Mouse (Mus musculus) left cerebral cortex, postnatal 4 days (tissue): Measurements from ENCODE around the gene Olfml2a. TPM values are rescaled to one million over a fixed set of nuclear protein-coding genes. Genes with fewer than 3 reads are reported as not detected.

Experiments
- DNase-seq: peaks from one replicate; pipeline ENCODE4 v3.0.0-alpha.2; 2022
- intact Hi-C: fragments of 180-260 bp; cut with DNase I; formaldehyde crosslinking; loops from one replicate; pipeline ENCODE4 v1.15.1; 2025
- total RNA-seq, 2 experiments: library from RNA; stranded (reverse); gene quantifications; 2 replicates each; pipeline ENCODE4 v1.2.3; 2021

Olfml2a gene
- total RNA-seq, result 1 to 10 TPM; 4.4 to 5.4 TPM

DNA sequence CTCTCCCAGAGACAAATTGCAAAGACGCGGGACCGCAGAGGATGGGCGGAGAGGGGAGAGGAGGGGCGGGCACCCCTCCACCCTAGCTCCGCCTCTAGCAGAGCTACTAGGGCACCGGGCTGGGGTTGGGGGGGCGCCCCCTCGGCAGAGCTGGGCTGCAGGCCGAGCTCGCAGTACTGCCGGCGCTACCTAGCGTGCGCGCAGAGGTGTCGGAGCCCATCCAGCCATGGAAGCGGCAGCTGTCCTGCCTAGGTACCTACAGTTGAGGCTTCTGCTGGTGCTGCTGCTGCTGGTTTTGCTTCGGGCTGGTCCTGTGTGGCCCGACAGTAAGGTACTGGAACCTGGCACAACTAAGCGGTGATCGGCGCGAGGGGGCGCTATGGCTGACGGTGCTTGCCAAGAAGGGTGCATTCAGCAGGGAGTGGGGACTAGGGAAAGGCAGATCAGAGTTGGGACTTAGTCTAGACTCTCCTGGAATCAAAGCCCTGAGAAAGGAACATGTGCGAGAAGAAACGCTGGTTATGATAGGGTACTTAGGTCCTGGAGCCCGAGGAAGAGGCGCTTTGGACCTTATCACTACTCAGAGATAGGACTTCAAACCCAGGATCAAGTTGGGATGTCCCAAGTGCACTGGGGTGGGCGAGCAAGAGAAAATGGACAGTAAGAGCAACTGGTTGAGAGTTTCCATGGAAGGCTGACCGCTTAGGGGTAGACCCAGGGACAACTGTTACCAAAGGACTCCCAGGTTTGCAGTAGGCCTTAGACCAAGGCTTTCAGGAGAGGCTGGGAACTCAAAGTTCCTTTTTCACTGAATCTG is at the start of gene Olfml2a:
Olfml2a (plus strand) TSS at position 128 of the 817 bp plus-strand sequence.
- peak; percentile 69 for DNase-seq
- intact Hi-C loops, result no loop called here

GRCm38 (mm10) chr2:38902866-38903265 is 28.9 kb upstream of the Olfml2a start:
- intact Hi-C loops, result no loop called here
- no peak for DNase-seq

DNA sequence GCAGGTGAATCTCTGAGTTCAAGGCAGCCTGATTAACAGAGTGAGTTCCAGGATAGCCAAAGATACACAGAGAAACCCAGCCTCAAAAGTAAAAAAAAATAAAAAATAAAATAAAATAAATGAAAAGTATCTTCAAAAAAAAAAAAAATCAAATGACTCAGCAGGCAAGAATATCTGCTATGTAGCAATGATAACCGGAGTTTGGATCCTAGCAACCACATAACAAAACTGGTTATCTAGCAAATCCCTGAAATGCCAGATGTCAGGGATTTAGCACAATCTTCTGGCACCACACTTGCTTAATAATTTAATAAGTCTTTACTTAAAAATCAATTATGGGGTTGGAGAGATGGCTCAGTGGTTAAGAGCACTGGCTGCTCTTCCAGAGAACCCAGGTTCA is 27.5 kb upstream of the Olfml2a start:
- intact Hi-C loops, result no loop called here
- no peak for DNase-seq

GRCm38 (mm10) chr2:38906097-38906496 is 25.7 kb upstream of the Olfml2a start:
- intact Hi-C loops, result no loop called here
- DNase-seq, result peak; percentile 7

DNA sequence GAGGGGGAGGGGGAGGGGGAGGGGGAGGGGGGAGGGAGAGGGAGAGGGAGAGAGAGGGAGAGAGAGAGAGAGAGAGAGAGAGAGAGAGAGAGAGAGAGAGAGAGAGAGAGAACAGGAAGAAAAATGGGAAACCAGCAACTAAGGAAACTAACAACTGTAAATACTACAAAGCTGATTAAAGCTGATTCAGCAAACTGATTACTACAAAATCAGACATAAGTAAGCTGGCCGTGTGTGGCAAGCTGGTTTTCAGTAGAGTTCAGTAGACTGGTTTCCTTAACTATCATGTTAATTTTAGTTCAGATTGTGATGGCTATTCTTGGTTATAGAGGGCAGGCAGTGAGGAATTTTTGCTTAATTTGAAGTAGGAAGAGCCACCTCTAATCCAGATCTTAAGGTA is 23.2 kb upstream of the Olfml2a start:
- DNase-seq, result no peak
- intact Hi-C loops, result no loop called here

DNA sequence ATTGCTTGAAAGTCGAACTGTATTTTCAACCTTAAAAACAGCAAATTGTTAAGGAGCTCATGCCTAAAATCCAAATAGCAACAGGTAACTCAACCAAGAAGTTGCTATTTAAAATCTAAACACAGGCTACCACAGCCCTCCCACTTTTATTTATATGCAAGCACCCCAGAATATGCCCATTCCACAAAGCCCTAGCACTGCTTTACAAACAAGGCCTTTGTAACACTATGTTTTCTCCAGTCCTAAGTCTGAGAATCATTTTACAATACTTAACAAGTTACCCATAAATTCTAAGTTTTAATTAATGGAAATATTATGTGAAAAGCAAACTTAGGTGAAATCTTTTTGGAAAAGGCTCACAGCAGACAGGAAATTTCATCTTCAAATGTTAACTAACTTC is 17.3 kb upstream of the Olfml2a start:
- no peak for DNase-seq
- intact Hi-C loops, result no loop called here

DNA sequence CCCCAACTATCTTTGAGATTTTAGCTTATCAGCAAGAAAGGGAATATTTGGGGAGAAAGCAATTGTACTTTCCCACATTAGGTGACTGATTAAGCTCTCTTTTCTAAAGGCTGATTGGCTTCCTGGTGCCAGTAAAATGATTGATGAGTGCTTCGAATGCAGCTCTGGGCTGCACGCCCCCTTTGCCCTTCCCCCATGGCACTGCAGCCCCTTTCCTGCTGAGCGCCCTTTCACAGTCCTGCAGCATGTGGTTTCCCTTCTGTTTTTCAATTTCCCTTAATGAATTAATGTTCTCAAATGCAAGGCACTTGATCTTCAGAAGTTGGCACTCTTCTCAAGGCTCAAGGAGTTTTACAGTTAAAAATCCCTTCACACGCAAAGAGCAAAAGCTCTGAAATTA is 16.8 kb upstream of the Olfml2a start:
- DNase-seq, result no peak
- intact Hi-C loops, result no loop called here

DNA sequence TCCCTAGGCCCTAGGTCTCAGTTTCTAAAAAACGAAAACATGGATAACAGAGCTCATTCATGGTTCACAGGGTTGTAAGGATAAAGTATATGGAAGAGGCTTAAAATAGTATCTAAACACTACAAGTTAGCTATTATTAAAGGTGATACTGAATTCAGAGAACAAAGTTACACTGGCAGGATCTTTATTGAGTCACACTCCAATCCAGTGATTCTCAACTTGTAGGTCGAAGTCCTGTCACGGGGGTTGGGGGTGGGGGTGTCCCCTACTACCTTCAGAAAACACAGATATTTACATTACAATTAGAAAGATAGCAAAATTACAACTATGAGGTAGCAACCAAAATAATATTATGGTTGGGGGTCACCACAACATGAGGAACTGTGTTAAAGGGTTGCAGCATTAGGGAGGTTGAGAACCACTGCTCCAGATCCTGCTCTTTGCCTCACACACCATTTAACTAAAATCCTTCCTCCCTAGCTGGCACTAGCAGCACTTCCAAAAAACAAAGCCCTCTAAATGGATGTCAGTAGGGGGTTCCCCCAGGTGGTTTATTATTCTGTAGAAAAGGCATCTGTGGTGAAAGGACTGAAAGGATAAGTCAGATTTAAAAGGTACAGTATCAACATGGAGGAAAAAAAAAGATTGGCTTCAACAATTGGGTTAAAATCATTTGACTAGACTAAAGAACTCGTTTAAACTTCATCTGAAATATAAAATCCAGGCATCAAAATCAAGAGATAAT is 14.7 kb upstream of the Olfml2a start:
- DNase-seq, result no peak
- intact Hi-C loops, result no loop called here

GRCm38 (mm10) chr2:38921374-38921773 is 10.4 kb upstream of the Olfml2a start:
- intact Hi-C loops, result no loop called here
- no peak for DNase-seq

DNA sequence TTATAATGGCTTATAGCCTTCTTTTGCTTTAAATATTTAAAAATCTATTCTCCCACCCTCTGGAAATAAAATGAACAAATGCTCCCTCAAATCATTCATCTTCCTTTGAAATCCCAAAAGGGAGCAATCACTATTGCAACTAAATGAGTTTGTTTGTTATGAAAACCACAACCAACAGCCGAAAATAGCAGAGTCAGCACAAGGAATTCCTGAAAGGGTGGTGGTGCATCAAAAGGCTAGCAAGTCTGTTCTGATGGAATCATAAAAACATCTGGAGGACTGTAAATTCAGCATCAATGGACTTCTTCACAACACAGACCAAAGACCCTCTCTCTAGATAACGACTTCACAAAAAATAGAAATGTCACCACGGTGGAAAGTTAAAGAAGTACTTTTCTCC is 8.3 kb upstream of the Olfml2a start:
- intact Hi-C loops, result no loop called here
- DNase-seq, result no peak

GRCm38 (mm10) chr2:38923911-38924310 is 7.9 kb upstream of the Olfml2a start:
- no peak for DNase-seq
- intact Hi-C loops, result no loop called here

DNA sequence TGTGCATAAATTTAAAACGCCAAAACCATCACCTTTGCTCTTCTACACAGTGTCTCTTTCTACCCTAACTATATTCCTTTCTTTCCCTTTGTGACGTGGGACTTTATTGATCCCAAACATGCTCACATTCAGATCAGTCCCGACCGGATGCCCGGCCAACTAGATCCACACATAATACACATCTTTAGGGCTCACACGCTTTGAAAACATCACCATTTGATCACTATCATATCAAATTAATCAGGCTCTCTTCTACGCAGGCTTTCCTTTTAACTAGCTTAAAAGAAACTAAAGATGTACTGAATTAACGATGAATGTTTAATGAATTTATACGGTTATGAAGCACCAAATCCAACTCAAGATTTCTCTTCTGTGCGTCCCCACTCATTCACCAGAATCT is 7.2 kb upstream of the Olfml2a start:
- DNase-seq, result no peak

GRCm38 (mm10) chr2:38925171-38926080 is 6.4 kb upstream of the Olfml2a start:
- no peak for DNase-seq
- intact Hi-C loops, result loop anchor here (2.0 kb wide), 1 partner anchor 73 kb away; no protein-coding TSS in a partner anchor

More for the DNA sequence above, 7.2 kb upstream of the Olfml2a start:
- intact Hi-C loops, result no loop called here

- peak; percentile 94 for DNase-seq
- intact Hi-C loops, result loop anchor here (2.0 kb wide), 1 partner anchor 72 kb away; no protein-coding TSS in a partner anchor
Measured at GRCm38 (mm10) chr2:38926145-38926891, 5.5 kb upstream of the Olfml2a start.

DNA sequence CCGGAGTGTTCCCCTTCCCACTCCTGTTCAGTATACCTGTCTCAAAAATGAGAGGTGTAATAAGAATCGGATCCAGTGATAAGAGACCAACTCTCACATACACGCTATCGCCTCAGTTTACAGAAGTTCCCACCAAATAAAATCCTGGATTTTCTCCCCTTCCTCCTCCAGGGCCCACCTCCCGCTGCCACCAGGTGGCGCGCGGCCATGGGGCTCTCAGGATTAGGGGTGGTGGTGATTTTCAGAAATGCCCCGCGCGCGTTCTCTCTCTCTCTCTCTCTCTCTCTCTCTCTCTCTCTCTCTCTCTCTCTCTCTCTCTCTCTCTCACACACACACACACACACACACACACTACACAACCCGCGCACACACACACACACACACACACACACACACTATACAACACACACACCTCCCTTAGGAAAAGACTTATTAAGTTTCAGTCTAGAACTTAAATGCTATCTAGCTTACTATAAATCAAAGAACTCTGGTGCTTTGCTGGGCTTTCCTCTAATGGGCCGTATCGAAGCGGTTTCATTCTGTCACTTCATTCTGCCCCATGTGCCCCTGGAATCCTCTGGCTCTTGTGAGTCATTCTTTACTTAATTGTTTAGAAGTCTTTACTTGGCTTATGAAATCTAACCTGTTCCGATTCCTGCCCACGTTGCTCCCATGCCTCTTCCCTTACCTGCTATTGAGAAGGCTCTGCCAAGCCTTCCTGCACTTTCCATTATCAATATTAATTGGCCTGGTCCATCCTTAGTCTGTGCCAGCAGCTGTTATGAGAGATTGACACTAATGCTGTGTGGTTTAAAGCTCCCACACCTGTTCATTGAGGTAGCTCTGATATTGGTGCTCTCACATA is 4.4 kb upstream of the Olfml2a start, which contains the start of gene Nr6a1:
Nr6a1 (minus strand) TSS at position 574 of the 865 bp plus-strand sequence.
- DNase-seq, result peak; percentile 82
- intact Hi-C loops, result loop anchor here (2.0 kb wide), 1 partner anchor 71 kb away; no protein-coding TSS in a partner anchor

DNA sequence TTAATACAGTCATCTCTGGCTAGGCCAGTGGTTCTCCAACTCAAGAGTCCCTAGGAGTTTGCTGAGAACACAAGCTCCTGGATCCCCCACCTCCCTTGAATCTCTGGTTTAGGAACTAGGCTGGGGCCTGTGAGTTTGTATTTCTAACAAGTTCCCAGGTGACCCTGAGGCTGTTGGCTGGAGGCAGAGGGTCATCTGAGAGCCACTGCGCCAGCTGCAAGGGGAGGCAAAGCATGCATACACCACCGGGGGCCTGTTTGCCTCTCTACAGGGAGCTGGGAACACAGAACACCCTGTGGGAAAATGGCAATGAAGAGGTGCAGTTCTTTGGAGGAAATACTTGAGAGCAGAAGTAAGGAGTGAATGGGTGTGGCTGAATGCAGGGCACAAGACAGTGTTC is 1.5 kb upstream of the Olfml2a start:
- intact Hi-C loops, result no loop called here
- no peak for DNase-seq

DNA sequence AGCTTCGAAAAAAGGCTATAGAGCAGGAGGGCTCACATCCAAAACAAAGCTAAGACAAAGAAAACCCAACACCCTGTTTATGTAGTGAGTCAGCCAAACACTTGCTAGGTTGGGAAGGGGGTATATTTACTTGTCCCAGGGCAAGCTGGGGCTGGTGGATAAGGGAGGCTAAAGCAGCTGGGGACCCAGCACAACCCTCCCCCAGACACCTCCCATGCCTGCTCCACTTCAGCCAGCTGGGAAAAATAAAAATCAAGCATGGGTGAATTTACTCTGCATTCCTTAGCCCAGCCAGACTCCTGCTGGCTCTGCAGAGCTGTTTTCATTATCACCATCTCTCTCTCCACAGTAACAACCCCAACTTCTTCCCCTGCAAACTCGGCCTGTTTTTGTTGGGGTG is 2.2 kb downstream of the Olfml2a start:
- no peak for DNase-seq
- intact Hi-C loops, result no loop called here

GRCm38 (mm10) chr2:38934936-38935335 is 3.2 kb downstream of the Olfml2a start:
- intact Hi-C loops, result no loop called here
- no peak for DNase-seq
